In genomic region chr7:126076935-126077334, GRCm38 (mm10) we compare ENCODE assay signal across 16 mouse cellular contexts. TPM values are rescaled to one million over a fixed set of nuclear protein-coding genes. Genes with fewer than 3 reads are reported as not detected.
"Had no signal": no experiment of that assay in that cellular context is flagged by ENCODE, and none has a peak within 500 bp of the region (broad histone marks: within the 10 kb centered on the region; RNA-seq: fewer than 3 reads in every experiment).

No protein-coding gene starts in this region.

- DNase-seq: lung, adult 18-20 months; lung, embryonic 14.5 days; lung, postnatal 10 days; lung, postnatal 4 days; midbrain, embryonic 14.5 days; retina, postnatal 1 day; right cerebral cortex, adult 18-20 months; right cerebral cortex, postnatal 25 days; right cerebral cortex, postnatal 4 days; spleen, adult 18-20 months; thymus, adult 2 months; thymus, postnatal 25 days; thymus, postnatal 4 days had no signal

RNA-seq across cellular contexts. Expression of gene Gsg1l, which starts 5.3 kb away (rescaled TPM):
- total RNA-seq: megakaryocyte, adult 5-6 weeks; megakaryocyte-erythroid progenitor cell, adult 5-6 weeks had no signal
- polyA plus RNA-seq: myocyte had no signal
